Comparison of ENCODE assay signal across 9 mouse cellular contexts in genomic region chr2:80445926-80446307, GRCm38 (mm10). TPM values are rescaled to one million over a fixed set of nuclear protein-coding genes. Genes with fewer than 3 reads are reported as not detected.
DNase-seq lines count a peak whose midpoint lies in the region; ATAC-seq and TF ChIP-seq lines count a peak whose summit lies in the region.
"Had no signal": no experiment of that assay in that cellular context is flagged by ENCODE, and none has a peak within 500 bp of the region (broad histone marks: within the 10 kb centered on the region; RNA-seq: fewer than 3 reads in every experiment).

No protein-coding gene starts in this region.

- peak overlapping the region; percentile 97 for H3K4me2 ChIP-seq in heart, embryonic 13.5 days

- H3K36me3 ChIP-seq in heart, embryonic 13.5 days = no peaks in the 10 kb centered on the region
- peaks cover 6% of the 10 kb centered on the region; the same call in 1 of the 2 replicates for H3K36me3 ChIP-seq in hindbrain, embryonic 10.5 days
- H3K36me3 ChIP-seq in midbrain, embryonic 10.5 days = peaks cover 5% of the 10 kb centered on the region

- no peak overlapping the region for H3K27ac ChIP-seq in heart, embryonic 13.5 days (replicated peaks)
- peak overlapping the region; percentile 88 for H3K27ac ChIP-seq in hindbrain, embryonic 10.5 days
- H3K27ac ChIP-seq in midbrain, embryonic 10.5 days (replicated peaks) = peak overlapping the region; percentile 85

- ATAC-seq in heart, embryonic 13.5 days (ENCODE audit: extremely low read depth, insufficient number of reproducible peaks, low FRiP score, low TSS enrichment) = no peak

- TF ChIP-seq CTCF in brain, embryonic 14.5 days (IDR thresholded peaks at IDR 0.05; ENCODE audit: borderline replicate concordance, extremely low read depth, insufficient read depth, insufficient read length) = no peak

- peak overlapping the region; percentile 80 for H3K9ac ChIP-seq in heart, embryonic 13.5 days

- H3K27me3 ChIP-seq in heart, embryonic 13.5 days (replicated peaks) = peaks cover 24% of the 10 kb centered on the region
- H3K27me3 ChIP-seq in hindbrain, embryonic 10.5 days (ENCODE audit: insufficient read depth, poor library complexity, severe bottlenecking) = peaks cover 28% of the 10 kb centered on the region
- H3K27me3 ChIP-seq in midbrain, embryonic 10.5 days (ENCODE audit: low read depth, poor library complexity, severe bottlenecking) = peaks cover 29% of the 10 kb centered on the region

- H3K4me1 ChIP-seq in heart, embryonic 13.5 days = peaks cover 16% of the 10 kb centered on the region
- peaks cover 21% of the 10 kb centered on the region for H3K4me1 ChIP-seq in hindbrain, embryonic 10.5 days (replicated peaks)
- H3K4me1 ChIP-seq in midbrain, embryonic 10.5 days = peaks cover 32% of the 10 kb centered on the region

- intact Hi-C loops in heart, postnatal 10 days (cut with DNase I) = loop anchor here (5.0 kb wide), 1 partner anchor 89 kb away; no protein-coding TSS in a partner anchor

- H3K4me3 ChIP-seq in heart, embryonic 13.5 days = peak overlapping the region; percentile 61
- H3K4me3 ChIP-seq in hindbrain, embryonic 10.5 days = peak overlapping the region; percentile 62
- H3K4me3 ChIP-seq in midbrain, embryonic 10.5 days = peak overlapping the region; percentile 75

- no peak for DNase-seq in heart, postnatal 10 days
- DNase-seq in brain, embryonic 14.5 days (ENCODE audit: low read depth) = peak; percentile 37
- no peak for DNase-seq in hindbrain, embryonic 10.5 days (ENCODE audit: low spot score)
- no peak for DNase-seq in midbrain, embryonic 10.5 days (ENCODE audit: low spot score)
- no peak for DNase-seq in spleen, postnatal 14 days (ENCODE audit: low spot score in 2 of 2)
- DNase-seq in ovary, postnatal 36 days (ENCODE audit: low spot score) = no peak
- DNase-seq in urinary bladder, postnatal 4 days (ENCODE audit: low spot score in 2 of 2) = no peak
- DNase-seq: lung, postnatal 10 days had no signal

- 0 out of 2 replicates have a peak, but pooled peaks cover 5% of the 10 kb centered on the region for H3K9me3 ChIP-seq in heart, embryonic 13.5 days
- peaks cover 5% of the 10 kb centered on the region; the same call in 1 of the 2 replicates for H3K9me3 ChIP-seq in hindbrain, embryonic 10.5 days
- H3K9me3 ChIP-seq in midbrain, embryonic 10.5 days (replicated peaks) = peaks cover 5% of the 10 kb centered on the region; the same call in 1 of the 2 replicates

- no peak for TF ChIP-seq POLR2A in brain, embryonic 14.5 days (IDR thresholded peaks at IDR 0.05; ENCODE audit: borderline replicate concordance, extremely low read depth, insufficient read depth, insufficient read length, poor library complexity, severe bottlenecking)

- 14% methylated on average over 10 of the region's 10 CpGs for WGBS in heart, embryonic 13.5 days
- 5% methylated on average over 10 of the region's 10 CpGs for WGBS in hindbrain, embryonic 10.5 days
- WGBS in midbrain, embryonic 10.5 days = 3% methylated on average over 10 of the region's 10 CpGs

RNA-seq across cellular contexts. Expression of gene Frzb, which starts 1.5 kb away (rescaled TPM):
- polyA plus RNA-seq in heart, embryonic 13.5 days (2015; fragmentation: Nextera tagmentation; extraction: Ambion mirVana) = 6.4 and 7.5 TPM in 2 replicates
- 1 to 10 TPM; 7.1 to 7.4 TPM for total RNA-seq in heart, postnatal 10 days (2021)
- polyA plus RNA-seq in brain, embryonic 14.5 days (2012; rRNA removed) = 2.3 and 5.1 TPM in 2 replicates
- polyA plus RNA-seq in hindbrain, embryonic 10.5 days (2016; fragmentation: Nextera tagmentation; extraction: Ambion mirVana) = 30.2 and 32.7 TPM in 2 replicates
- polyA plus RNA-seq in midbrain, embryonic 10.5 days (2016; fragmentation: Nextera tagmentation; extraction: Ambion mirVana) = 13.3 and 21.7 TPM in 2 replicates
